ENCODE assay signal across 8 mouse cellular contexts in the genomic region with DNA sequence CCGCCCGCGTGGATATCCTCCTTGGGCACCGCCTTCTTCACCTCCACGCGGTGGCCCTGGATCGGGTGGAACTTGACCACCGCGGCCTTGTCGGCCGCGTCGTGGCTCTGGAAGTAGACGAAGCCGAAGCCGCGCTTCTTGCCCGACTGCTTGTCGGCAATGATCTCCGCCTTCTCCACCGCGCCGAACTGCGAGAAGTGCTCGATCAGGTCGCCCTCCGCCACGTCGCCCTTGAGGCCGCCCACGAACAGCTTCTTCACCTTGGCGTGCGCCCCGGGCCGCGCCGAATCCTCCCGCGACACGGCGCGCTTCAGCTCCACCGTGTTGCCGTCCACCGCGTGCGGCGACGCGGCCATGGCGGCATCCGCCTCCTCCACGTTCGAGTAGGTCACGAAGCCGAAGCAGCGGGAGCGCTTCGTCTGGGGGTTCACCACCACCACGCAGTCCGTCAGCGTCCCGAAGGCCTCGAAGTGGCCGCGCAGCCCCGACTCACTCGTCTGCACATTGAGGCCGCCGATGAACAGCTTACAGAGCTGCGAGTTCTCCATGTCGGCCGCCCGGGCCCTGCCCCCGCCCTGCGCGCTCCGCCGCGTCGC. TPM values are rescaled to one million over a fixed set of nuclear protein-coding genes. Genes with fewer than 3 reads are reported as not detected.
DNase-seq lines count a peak whose midpoint lies in the region; ATAC-seq lines count a peak whose summit lies in the region.

No protein-coding gene starts in this region.

- ATAC-seq in granulocyte monocyte progenitor cell, adult 5-6 weeks (replicated peaks; ENCODE audit: poor library complexity, severe bottlenecking), result 0 out of 2 replicates have a peak, but pooled peaks have one; percentile 2
- peak; percentile 22 for ATAC-seq in liver, embryonic 15.5 days (ENCODE audit: insufficient read depth)
- peak; percentile 54 for ATAC-seq in neural tube, embryonic 13.5 days (ENCODE audit: low read depth)

- WGBS in liver, embryonic 15.5 days (ENCODE audit: insufficient replicate concordance), result under 1% methylated on average over 77 of the region's 81 CpGs
- WGBS in neural tube, embryonic 13.5 days, result under 1% methylated on average over 78 of the region's 81 CpGs

- peaks cover 41% of the 10 kb centered on the region for H3K4me1 ChIP-seq in liver, embryonic 15.5 days (replicated peaks)
- H3K4me1 ChIP-seq in neural tube, embryonic 13.5 days (replicated peaks), result peaks cover 45% of the 10 kb centered on the region

- peak overlapping the region; percentile 96 for H3K27ac ChIP-seq in liver, embryonic 15.5 days (replicated peaks)
- H3K27ac ChIP-seq in neural tube, embryonic 13.5 days (replicated peaks), result peak overlapping the region; percentile 100

- DNase-seq in urinary bladder, adult 2 months (ENCODE audit: low spot score), result peak; percentile 64
- DNase-seq in urinary bladder, postnatal 4 days (ENCODE audit: low spot score in 2 of 2), result no peak
- peak; percentile 46 for DNase-seq in embryo, embryonic 10.5 days (ENCODE audit: low spot score)
- peak; percentile 66 for DNase-seq in kidney, adult 9 months
- peak; percentile 51 for DNase-seq in urinary bladder, postnatal 14 days (ENCODE audit: low spot score)

- H3K9me3 ChIP-seq in liver, embryonic 15.5 days (replicated peaks), result no peaks in the 10 kb centered on the region
- H3K9me3 ChIP-seq in neural tube, embryonic 13.5 days, result no peaks in the 10 kb centered on the region

- peak overlapping the region; percentile 99 for H3K9ac ChIP-seq in liver, embryonic 15.5 days
- peak overlapping the region; percentile 100 for H3K9ac ChIP-seq in neural tube, embryonic 13.5 days

- H3K4me3 ChIP-seq in liver, embryonic 15.5 days (replicated peaks), result peak overlapping the region; percentile 81
- peak overlapping the region; percentile 99 for H3K4me3 ChIP-seq in neural tube, embryonic 13.5 days

- H3K36me3 ChIP-seq in liver, embryonic 15.5 days (replicated peaks), result peaks cover 14% of the 10 kb centered on the region
- H3K36me3 ChIP-seq in neural tube, embryonic 13.5 days, result 0 out of 2 replicates have a peak, but pooled peaks cover 7% of the 10 kb centered on the region

- H3K4me2 ChIP-seq in liver, embryonic 15.5 days, result peak overlapping the region; percentile 78
- H3K4me2 ChIP-seq in neural tube, embryonic 13.5 days, result peak overlapping the region; percentile 85

- H3K27me3 ChIP-seq in liver, embryonic 15.5 days, result no peaks in the 10 kb centered on the region
- H3K27me3 ChIP-seq in neural tube, embryonic 13.5 days, result no peaks in the 10 kb centered on the region

RNA-seq across cellular contexts. Expression of gene Hnrnpa0, which starts 0.5 kb away (rescaled TPM):
- polyA plus RNA-seq in urinary bladder, adult 2 months (2012; rRNA removed), result 77.7 and 79.7 TPM in 2 replicates
- total RNA-seq in granulocyte monocyte progenitor cell, adult 5-6 weeks (2014; fragmentation: Nextera tagmentation), result 112 and 130 TPM in 2 replicates
- total RNA-seq in granulocyte monocyte progenitor cell, adult 5-6 weeks (2017), result 77.9 and 83.8 TPM in 2 replicates
- 5.2 and 6.2 TPM in 2 replicates for polyA plus RNA-seq in liver, embryonic 15.5 days (2015; fragmentation: Nextera tagmentation; extraction: Ambion mirVana)
- polyA plus RNA-seq in neural tube, embryonic 13.5 days (2015; fragmentation: Nextera tagmentation; extraction: Ambion mirVana), result 53.7 and 56.0 TPM in 2 replicates

RNA-seq across cellular contexts. Expression of gene Klhl3, which starts 14.5 kb away (rescaled TPM):
- polyA plus RNA-seq in urinary bladder, adult 2 months (2012; rRNA removed), result 1.6 and 2.1 TPM in 2 replicates
- total RNA-seq in granulocyte monocyte progenitor cell, adult 5-6 weeks (2014; fragmentation: Nextera tagmentation), result 7.4 and 7.8 TPM in 2 replicates
- 4.1 and 4.9 TPM in 2 replicates for total RNA-seq in granulocyte monocyte progenitor cell, adult 5-6 weeks (2017)
- 1.1 and 1.4 TPM in 2 replicates for polyA plus RNA-seq in liver, embryonic 15.5 days (2015; fragmentation: Nextera tagmentation; extraction: Ambion mirVana)
- 11.5 and 12.3 TPM in 2 replicates for polyA plus RNA-seq in neural tube, embryonic 13.5 days (2015; fragmentation: Nextera tagmentation; extraction: Ambion mirVana)

RNA-seq across cellular contexts. Expression of gene Idnk, which starts 29.6 kb away (rescaled TPM):
- polyA plus RNA-seq in urinary bladder, adult 2 months (2012; rRNA removed), result 35.3 and 38.1 TPM in 2 replicates
- total RNA-seq in granulocyte monocyte progenitor cell, adult 5-6 weeks (2014; fragmentation: Nextera tagmentation), result 44.7 and 45.9 TPM in 2 replicates
- total RNA-seq in granulocyte monocyte progenitor cell, adult 5-6 weeks (2017), result 41.6 and 44.6 TPM in 2 replicates
- polyA plus RNA-seq in liver, embryonic 15.5 days (2015; fragmentation: Nextera tagmentation; extraction: Ambion mirVana), result 17.2 and 18.8 TPM in 2 replicates
- 76.8 and 80.8 TPM in 2 replicates for polyA plus RNA-seq in neural tube, embryonic 13.5 days (2015; fragmentation: Nextera tagmentation; extraction: Ambion mirVana)

Comparison
In these comparisons a context has a peak if more than half of its experiments do, and no peak if none do; other contexts are left out.
1. DNase-seq: peak in urinary bladder, adult 2 months (single experiment), embryo, embryonic 10.5 days (single experiment), kidney, adult 9 months (single experiment) and urinary bladder, postnatal 14 days (single experiment); none in urinary bladder, postnatal 4 days (0 of 2).
2. ATAC-seq: peak in every context shown above with its lines; median percentile 54 in neural tube, embryonic 13.5 days; 22 in liver, embryonic 15.5 days; 2 in granulocyte monocyte progenitor cell, adult 5-6 weeks.